Mouse (Mus musculus): ENCODE measurements at regions not wholly inside any gene's neighbourhood (a gene's known extent, or its start where the extent isn't known, plus 50 kb on each side); places are given as distances from the start of the nearest gene placed in this dataset.
"Not testable (repeated sequence)": the region's sequence is repeated elsewhere in the genome, so short reads cannot be mapped to it uniquely, and the experiment has no call there.

DNA sequence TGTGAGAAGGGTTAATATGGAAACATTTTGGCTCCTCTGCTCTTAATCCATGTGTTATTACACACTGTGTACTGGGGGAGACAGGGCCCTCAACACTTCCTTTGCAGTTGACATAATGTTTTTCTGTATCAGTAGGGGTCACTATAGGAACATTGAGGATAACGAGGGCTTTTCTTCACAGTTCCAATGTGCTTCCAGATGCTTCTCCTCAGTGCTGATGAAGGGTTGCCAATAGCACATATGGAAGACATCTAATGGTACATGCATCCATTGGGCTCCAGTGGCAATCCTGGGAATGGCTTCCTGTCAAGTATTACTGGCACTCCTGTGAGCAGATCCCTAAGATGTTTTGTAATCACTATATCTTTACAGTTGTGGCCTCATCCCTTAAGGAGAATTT, 62.1 kb downstream of the Naa11 start:
- DNase-seq, result peak; percentile 24

- no peak for DNase-seq
Measured at GRCm38 (mm10) chr5:97325831-97326230, 66.3 kb downstream of the Naa11 start.

DNA sequence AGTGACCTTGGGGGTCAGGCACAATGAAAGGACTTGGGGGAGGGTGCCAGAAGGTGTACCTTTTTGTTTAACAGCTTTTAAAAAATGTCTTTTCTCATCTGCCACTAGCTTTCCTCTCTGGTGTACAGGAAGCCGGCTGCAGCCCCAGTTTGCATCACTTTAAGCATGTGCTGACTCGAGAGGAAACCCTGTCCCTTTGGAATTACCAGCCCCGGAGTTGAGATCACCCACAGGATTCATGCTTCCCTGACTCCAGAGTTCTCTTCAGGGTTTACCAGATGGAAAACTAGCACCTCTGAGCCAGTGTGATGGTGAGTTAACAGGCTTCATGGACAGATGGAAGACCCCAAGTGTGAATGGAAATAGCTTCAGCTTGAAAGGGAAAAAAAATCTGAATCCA, 68.3 kb downstream of the Naa11 start:
- DNase-seq, result no peak

DNA sequence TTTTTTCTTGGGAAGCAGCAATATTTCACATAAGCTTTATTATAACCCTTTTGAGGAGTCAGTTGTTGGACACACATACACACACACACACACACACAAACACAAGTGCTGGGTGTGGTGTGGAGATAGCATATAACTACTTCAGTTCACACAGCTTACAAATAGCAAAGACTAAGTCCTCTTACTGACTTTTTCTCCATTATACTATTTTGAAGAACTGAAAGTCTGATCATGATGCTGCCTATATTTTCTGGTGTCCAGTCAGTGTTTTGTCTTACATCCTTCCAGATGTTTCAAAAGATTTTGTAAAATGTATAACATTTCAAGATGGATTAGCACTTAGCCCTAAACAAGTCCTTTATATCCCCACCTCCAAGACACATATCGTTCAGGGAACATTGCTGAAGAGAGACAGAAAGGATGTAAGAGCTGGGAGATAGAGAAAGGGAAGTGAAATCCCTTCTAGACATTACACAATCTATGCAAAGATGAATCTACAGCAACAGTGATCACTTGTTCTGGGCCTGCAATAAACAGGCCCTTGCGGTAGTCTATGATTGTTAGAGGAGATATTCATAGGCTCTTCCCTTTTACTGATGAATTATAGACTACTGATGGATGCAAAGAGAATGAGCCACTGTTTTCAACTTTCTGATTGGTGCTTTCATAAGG, 72.2 kb downstream of the Naa11 start:
- no peak for DNase-seq

DNA sequence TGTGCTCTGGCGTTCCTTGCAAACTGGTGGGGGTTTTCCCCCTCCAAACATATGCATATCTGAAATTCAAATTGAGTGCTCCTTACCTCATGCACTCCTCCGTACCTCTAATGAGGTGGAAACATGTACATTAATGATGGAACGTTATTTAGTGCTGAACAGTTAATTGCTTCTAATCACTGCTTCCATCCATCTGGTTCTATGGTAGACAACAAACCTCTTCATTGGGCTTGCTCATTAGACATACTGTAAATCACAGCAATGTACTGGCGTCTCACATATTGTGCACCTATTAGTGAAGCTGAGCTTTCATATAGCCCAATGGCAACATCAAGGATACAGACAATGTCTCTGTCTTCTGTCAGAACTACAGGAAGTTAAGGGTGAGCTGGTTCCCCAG, 85.3 kb downstream of the Naa11 start:
- no peak for DNase-seq

DNA sequence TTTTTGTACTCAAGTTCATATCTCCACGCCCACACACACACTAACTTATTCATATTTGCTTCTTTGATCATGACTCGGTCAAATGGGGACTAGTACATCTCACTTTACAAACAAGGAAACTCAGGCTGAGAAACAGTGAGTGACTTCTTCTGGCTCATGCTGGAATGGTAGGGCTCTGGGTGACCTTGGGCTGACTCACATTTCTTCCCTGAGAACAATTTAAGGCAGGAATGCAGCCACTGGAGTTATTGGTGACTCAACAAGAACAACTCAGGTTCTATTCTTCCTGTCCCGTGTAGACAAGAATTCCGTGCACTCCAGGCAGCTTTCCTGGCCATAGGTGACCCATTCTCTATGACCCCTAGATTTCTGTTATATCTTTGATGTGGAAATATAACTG, 87.3 kb downstream of the Naa11 start:
- DNase-seq, result no peak

DNA sequence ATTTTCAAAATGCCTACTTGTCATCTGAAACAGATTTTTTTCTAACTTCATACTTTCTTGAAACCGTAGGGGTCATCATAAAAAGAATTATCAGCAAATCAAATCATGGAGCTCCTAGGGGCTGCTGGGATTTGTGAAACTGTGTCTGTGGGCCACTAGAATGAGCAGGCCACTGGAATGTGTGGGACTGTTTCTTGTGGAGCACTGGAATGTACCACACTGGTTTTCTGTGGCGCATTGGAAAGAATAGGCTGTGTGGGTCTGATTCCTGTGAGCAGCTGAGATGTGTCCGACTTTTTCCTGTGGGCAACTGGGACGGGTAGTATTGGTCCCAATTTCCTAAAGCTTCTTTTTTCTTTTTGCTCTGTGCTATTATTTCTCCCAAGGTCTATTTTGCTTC, 90.6 kb downstream of the Naa11 start:
- DNase-seq, result no peak

GRCm38 (mm10) chr5:97300861-97301260, 91.3 kb downstream of the Naa11 start:
- DNase-seq, result no peak

DNA sequence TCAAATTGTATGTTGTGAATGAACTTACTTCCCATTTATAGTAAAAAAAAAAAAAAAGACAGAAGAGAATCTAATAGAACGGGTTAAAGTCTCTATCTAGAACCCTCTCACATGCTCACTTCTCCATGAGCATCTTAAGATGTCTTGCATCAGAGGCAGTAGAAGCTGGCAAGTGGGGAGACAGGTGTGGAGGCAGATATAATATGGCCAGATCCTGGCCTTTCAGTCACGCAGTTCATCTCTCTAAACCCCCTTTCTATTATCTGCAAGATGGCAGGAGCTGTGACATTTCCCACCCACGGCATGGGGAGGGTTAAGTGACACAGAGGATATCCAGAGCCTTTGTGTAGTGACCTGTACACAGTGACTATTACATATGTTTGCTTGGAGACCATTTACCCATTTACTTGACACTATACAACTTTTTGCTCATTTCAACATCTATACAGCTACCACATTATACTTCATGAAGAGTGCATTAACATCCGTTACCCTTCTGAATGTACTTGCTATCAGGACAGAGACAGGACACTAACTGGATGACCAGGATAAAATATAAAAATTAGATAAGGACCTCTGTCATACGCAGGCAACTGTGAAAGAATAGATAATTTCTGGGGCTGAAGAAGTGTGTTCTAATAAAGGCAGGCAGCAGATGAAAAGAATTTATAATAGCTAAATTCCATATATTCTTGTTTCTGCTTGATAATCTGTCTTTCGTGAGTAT, 91.9 kb downstream of the Naa11 start:
- DNase-seq, result no peak

- no peak for DNase-seq
Measured at GRCm38 (mm10) chr5:97299631-97300030, 92.5 kb downstream of the Naa11 start.

GRCm38 (mm10) chr5:97296213-97296612, 96.0 kb downstream of the Naa11 start:
- no peak for DNase-seq

GRCm38 (mm10) chr5:97290166-97290681, 102.0 kb downstream of the Naa11 start:
- DNase-seq, result no peak

- no peak for DNase-seq
Measured at GRCm38 (mm10) chr5:97289401-97290165, 102.6 kb downstream of the Naa11 start.

DNA sequence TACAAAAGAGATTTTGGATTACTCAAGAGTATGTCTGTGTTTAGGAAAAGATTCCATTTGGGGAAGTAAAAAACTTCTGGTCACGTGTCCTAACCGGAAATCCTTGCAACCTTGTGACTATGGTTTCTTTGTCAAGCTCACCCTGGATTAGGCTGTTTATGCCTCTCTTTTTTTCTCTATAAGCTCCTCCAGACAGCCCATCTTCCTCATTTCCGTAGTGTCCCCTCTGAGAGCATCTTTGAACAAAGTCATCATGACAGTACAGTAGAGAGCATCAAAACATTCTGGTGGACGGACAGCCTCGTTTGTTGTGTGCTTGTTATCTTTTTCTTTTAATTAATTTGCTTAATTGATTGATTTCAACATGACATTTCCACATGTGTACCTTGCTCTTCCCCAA, 112.7 kb downstream of the Naa11 start:
- no peak for DNase-seq

DNA sequence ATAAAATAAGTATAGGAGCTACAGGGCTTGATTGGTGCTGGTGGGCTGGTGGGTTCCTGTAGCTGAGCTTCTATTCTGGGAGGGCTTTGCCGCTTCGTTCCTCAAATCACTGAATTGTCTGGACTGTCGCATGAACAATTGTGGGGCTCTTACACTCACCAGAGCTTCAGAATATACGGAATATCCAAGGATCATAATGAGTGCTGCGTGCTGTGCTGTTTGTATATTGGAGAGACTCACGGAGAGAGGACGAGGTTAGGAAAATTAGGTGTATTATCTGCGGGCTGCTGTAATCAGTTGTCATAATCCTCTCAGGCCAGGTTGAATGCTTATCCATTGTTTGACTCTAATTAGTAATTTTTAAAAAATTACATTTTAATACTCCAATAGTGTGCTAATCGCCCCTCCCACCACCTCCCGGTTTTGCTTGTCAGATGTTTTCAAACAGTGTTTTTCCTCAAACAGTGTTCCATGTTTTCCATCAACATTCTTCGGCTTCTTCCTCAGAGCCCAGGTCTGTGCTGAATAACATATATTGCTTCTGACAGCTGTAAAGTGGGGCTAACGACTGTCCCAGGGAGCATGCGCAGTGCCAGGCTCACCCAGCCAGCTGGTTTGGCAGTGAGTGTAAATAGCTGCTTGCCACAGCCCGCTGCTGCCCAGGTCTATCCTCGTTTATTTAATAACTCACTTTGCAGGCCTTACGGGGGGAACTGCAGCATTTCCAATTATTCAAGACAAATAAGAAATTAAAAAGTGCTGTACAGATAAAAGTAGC, 114.2 kb downstream of the Naa11 start:
- DNase-seq, result no peak

- DNase-seq, result peak; percentile 5
Measured at GRCm38 (mm10) chr5:97276724-97277123, 115.5 kb downstream of the Naa11 start.

GRCm38 (mm10) chr5:97264666-97265065, 127.5 kb downstream of the Naa11 start:
- not testable (repeated sequence) for DNase-seq

DNA sequence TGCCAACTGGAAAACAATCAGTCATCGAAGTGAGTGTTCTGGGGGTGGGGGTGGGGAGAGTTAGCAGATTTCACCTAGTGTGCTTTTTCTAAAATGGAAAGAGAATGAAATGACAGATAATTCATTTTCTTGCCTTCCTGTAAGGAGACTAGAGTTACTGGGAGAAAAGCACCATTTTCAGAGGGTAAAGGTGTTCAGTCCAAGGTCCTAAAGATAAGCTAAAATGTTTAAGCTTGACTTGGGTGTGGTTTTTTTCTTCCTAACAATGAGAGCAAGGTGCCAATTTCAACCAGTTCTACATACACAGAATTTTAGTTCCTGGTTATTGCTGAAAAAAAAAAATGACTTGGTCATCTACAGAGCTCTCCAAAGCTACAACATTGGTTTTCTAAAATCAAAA, 135.1 kb downstream of the Naa11 start:
- no peak for DNase-seq

DNA sequence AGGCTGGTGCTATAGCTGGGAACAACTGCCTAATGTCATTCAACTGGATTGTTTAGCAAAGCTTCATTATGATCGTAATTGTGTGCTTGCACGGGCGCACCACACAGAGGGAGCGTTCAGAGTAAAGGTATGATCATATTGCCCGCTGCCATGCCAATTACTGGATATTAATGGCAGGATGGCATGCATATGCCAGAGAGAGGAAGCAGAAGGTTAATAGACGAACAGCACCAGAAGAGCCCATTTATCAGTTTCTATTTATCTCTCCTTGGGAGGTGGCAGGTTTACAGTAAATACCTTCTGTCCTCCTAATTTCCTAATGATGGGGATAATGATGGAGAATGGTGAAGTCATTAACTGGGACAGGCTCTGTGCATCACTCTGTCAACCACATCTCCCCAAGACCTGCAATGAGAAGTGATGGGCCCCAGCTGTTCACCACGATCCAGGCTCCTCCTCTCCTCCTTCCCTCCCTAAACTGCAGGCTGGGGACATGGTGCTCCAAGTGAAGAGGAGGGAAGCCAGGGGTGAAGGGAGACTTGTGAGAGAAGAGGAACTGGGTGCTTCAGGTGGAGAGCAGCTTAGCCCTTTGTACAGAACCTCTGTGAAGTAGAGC, 135.6 kb downstream of the Naa11 start:
- DNase-seq, result no peak

DNA sequence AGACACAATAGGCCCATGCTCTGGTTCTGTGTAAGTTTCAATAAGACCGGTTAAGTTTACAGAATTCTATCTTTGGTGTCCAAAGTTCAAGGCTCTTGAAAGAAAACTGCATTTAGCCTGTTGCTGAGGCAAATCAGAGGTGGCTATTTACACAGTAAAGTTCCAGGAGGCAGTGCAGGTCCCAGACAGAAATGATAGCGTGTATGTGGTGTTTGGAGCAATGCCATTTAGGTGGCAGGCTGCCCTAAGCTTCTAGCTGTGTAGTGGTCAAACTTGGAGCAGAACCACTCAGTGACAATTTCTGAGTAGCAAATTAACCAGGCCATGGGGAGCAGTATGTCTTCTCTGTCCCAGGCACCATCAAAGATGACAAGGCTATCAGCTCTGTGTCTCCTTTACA, 125.5 kb upstream of the Paqr3 start:
- DNase-seq, result no peak

DNA sequence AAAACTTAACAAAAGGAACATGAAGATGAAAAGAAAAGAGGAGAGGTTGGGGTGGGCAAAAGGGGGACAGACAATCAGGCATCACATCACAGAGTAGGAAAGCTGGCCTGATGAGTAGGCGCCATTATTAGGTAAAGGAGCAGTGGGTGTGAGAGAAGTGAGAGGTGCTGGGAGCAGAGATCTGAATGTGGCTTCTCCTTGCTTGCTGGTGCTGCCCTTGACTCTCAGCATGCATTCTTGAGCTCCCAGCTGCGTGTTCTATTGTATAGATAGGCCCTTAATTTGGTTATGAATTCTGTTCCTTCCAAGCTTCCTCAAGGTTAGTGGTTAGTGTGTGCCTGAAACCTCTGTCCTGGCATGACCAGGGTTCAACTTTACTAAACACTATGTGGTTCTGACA, 115.0 kb upstream of the Paqr3 start:
- DNase-seq, result no peak

GRCm38 (mm10) chr5:97223238-97223857, 112.0 kb upstream of the Paqr3 start:
- no peak for DNase-seq

Data from lung, postnatal 10 days (tissue).